Mouse (Mus musculus) bone marrow macrophage, adult 2 months (primary cell): ENCODE measurements around the gene Adssl1.

Experiments used
- CTCF ChIP-seq: IDR thresholded peaks from 2 replicates; pipeline ENCODE4 v1.5.1; 2012; ENCODE audit warnings: low read depth, mild to moderate bottlenecking, low read length, moderate library complexity
- POLR2A ChIP-seq: IDR thresholded peaks from 2 replicates; pipeline ENCODE4 v1.6.1; 2012; ENCODE audit warnings: mild to moderate bottlenecking, low read depth, low read length, borderline replicate concordance

- no peak for TF ChIP-seq POLR2A
- TF ChIP-seq CTCF, result no peak
These were observed 19.8 kb upstream of the Adssl1 start for GRCm38 (mm10) chr12:112599942-112600611.
